Mouse (Mus musculus): ENCODE data around the gene Rab3il1. TPM values are rescaled to one million over a fixed set of nuclear protein-coding genes. Genes with fewer than 3 reads are reported as not detected.

Gene Rab3il1
- polyA plus RNA-seq, 1 experiment from 2014 or later = 34.6 TPM

- 84% methylated on average over 5 of the region's 5 CpGs for WGBS
- Histone ChIP-seq H3K36me3 (ENCODE audit: insufficient read depth, low read length) (peaks cover 71% of the 10 kb centered on the region), H3K27me3 (ENCODE audit: insufficient read depth, low read length) (no peaks in the 10 kb centered on the region), H3K27ac (ENCODE audit: low read length) (no peak overlapping the region), H3K4me1 (ENCODE audit: insufficient read depth, low read length) (no peaks in the 10 kb centered on the region), H3K9me3 (ENCODE audit: low read length) (no peaks in the 10 kb centered on the region), H3K9ac (replicated peaks; ENCODE audit: low read length) (no peak overlapping the region), H3K4me3 (ENCODE audit: low read length) (no peak overlapping the region), H3K4me2 (replicated peaks; ENCODE audit: low read depth, low read length) (no peak overlapping the region)
- no peak for ATAC-seq (ENCODE audit: low FRiP score, low TSS enrichment)
Observed at GRCm38 (mm10) chr19:10065465-10066188, 64.2 kb downstream of the Rab3il1 start.

GRCm38 (mm10) chr19:10066189-10066500 is 64.7 kb downstream of the Rab3il1 start:
- no peaks in the 10 kb centered on the region for H3K27me3 ChIP-seq (ENCODE audit: insufficient read depth, low read length)
- WGBS = 94% methylated on average over 4 of the region's 4 CpGs
- H3K9ac ChIP-seq (replicated peaks; ENCODE audit: low read length) = no peak overlapping the region
- ATAC-seq (ENCODE audit: low FRiP score, low TSS enrichment) = no peak
- H3K4me3 ChIP-seq (ENCODE audit: low read length) = no peak overlapping the region
- no peaks in the 10 kb centered on the region for H3K9me3 ChIP-seq (ENCODE audit: low read length)
- peaks cover 74% of the 10 kb centered on the region for H3K36me3 ChIP-seq (ENCODE audit: insufficient read depth, low read length)
- no peak overlapping the region for H3K27ac ChIP-seq (ENCODE audit: low read length)
- no peak overlapping the region for H3K4me2 ChIP-seq (replicated peaks; ENCODE audit: low read depth, low read length)
- H3K4me1 ChIP-seq (ENCODE audit: insufficient read depth, low read length) = no peaks in the 10 kb centered on the region

- 91% methylated on average over 3 of the region's 3 CpGs for WGBS
- no peak overlapping the region for H3K4me3 ChIP-seq (ENCODE audit: low read length)
Observed at GRCm38 (mm10) chr19:10066502-10066901, 65.0 kb downstream of the Rab3il1 start.

GRCm38 (mm10) chr19:10067701-10068100 is 66.2 kb downstream of the Rab3il1 start:
- Histone ChIP-seq H3K4me2 (replicated peaks; ENCODE audit: low read depth, low read length) (no peak overlapping the region), H3K4me3 (ENCODE audit: low read length) (no peak overlapping the region), H3K27ac (ENCODE audit: low read length) (no peak overlapping the region), H3K9ac (replicated peaks; ENCODE audit: low read length) (no peak overlapping the region), H3K4me1 (ENCODE audit: insufficient read depth, low read length) (no peaks in the 10 kb centered on the region), H3K9me3 (ENCODE audit: low read length) (no peaks in the 10 kb centered on the region), H3K36me3 (ENCODE audit: insufficient read depth, low read length) (peaks cover 71% of the 10 kb centered on the region), H3K27me3 (ENCODE audit: insufficient read depth, low read length) (no peaks in the 10 kb centered on the region)
- ATAC-seq (ENCODE audit: low FRiP score, low TSS enrichment) = no peak
- 83% methylated on average over 7 of the region's 7 CpGs for WGBS

More at GRCm38 (mm10) chr19:10066502-10066901, 65.0 kb downstream of the Rab3il1 start:
- Histone ChIP-seq H3K9ac (replicated peaks; ENCODE audit: low read length) (no peak overlapping the region), H3K9me3 (ENCODE audit: low read length) (no peaks in the 10 kb centered on the region), H3K36me3 (ENCODE audit: insufficient read depth, low read length) (peaks cover 76% of the 10 kb centered on the region), H3K27me3 (ENCODE audit: insufficient read depth, low read length) (no peaks in the 10 kb centered on the region), H3K4me1 (ENCODE audit: insufficient read depth, low read length) (no peaks in the 10 kb centered on the region), H3K27ac (ENCODE audit: low read length) (no peak overlapping the region), H3K4me2 (replicated peaks; ENCODE audit: low read depth, low read length) (no peak overlapping the region)
- ATAC-seq (ENCODE audit: low FRiP score, low TSS enrichment) = no peak

GRCm38 (mm10) chr19:10070186-10070980 is 68.9 kb downstream of the Rab3il1 start:
- Histone ChIP-seq H3K9ac (replicated peaks; ENCODE audit: low read length) (no peak overlapping the region), H3K27ac (ENCODE audit: low read length) (no peak overlapping the region), H3K4me3 (ENCODE audit: low read length) (no peak overlapping the region), H3K4me1 (ENCODE audit: insufficient read depth, low read length) (no peaks in the 10 kb centered on the region), H3K9me3 (ENCODE audit: low read length) (no peaks in the 10 kb centered on the region), H3K27me3 (ENCODE audit: insufficient read depth, low read length) (no peaks in the 10 kb centered on the region), H3K36me3 (ENCODE audit: insufficient read depth, low read length) (peaks cover 74% of the 10 kb centered on the region), H3K4me2 (replicated peaks; ENCODE audit: low read depth, low read length) (no peak overlapping the region)
- ATAC-seq (ENCODE audit: low FRiP score, low TSS enrichment) = no peak
- 93% methylated on average over 8 of the region's 8 CpGs for WGBS

- H3K36me3 ChIP-seq (ENCODE audit: insufficient read depth, low read length) = peaks cover 74% of the 10 kb centered on the region
- no peaks in the 10 kb centered on the region for H3K9me3 ChIP-seq (ENCODE audit: low read length)
- no peak overlapping the region for H3K27ac ChIP-seq (ENCODE audit: low read length)
- no peaks in the 10 kb centered on the region for H3K4me1 ChIP-seq (ENCODE audit: insufficient read depth, low read length)
- H3K27me3 ChIP-seq (ENCODE audit: insufficient read depth, low read length) = no peaks in the 10 kb centered on the region
- ATAC-seq (ENCODE audit: low FRiP score, low TSS enrichment) = no peak
- no peak overlapping the region for H3K4me2 ChIP-seq (replicated peaks; ENCODE audit: low read depth, low read length)
- no peak overlapping the region for H3K4me3 ChIP-seq (ENCODE audit: low read length)
- WGBS = 91% methylated on average over 5 of the region's 5 CpGs
- H3K9ac ChIP-seq (replicated peaks; ENCODE audit: low read length) = no peak overlapping the region
Observed at GRCm38 (mm10) chr19:10071166-10071565, 69.7 kb downstream of the Rab3il1 start.

- H3K4me1 ChIP-seq (ENCODE audit: insufficient read depth, low read length) = no peaks in the 10 kb centered on the region
- H3K4me2 ChIP-seq (replicated peaks; ENCODE audit: low read depth, low read length) = no peak overlapping the region
- H3K36me3 ChIP-seq (ENCODE audit: insufficient read depth, low read length) = peaks cover 74% of the 10 kb centered on the region
- H3K27me3 ChIP-seq (ENCODE audit: insufficient read depth, low read length) = no peaks in the 10 kb centered on the region
- WGBS = 74% methylated on average over 4 of the region's 4 CpGs
- H3K9me3 ChIP-seq (ENCODE audit: low read length) = no peaks in the 10 kb centered on the region
- H3K4me3 ChIP-seq (ENCODE audit: low read length) = no peak overlapping the region
- H3K9ac ChIP-seq (replicated peaks; ENCODE audit: low read length) = no peak overlapping the region
- no peak for ATAC-seq (ENCODE audit: low FRiP score, low TSS enrichment)
- H3K27ac ChIP-seq (ENCODE audit: low read length) = no peak overlapping the region
Observed at GRCm38 (mm10) chr19:10071892-10072291, 70.4 kb downstream of the Rab3il1 start.

GRCm38 (mm10) chr19:10073145-10073544 is 71.7 kb downstream of the Rab3il1 start:
- Histone ChIP-seq H3K27me3 (ENCODE audit: insufficient read depth, low read length) (no peaks in the 10 kb centered on the region), H3K4me1 (ENCODE audit: insufficient read depth, low read length) (no peaks in the 10 kb centered on the region), H3K4me2 (replicated peaks; ENCODE audit: low read depth, low read length) (no peak overlapping the region), H3K4me3 (ENCODE audit: low read length) (no peak overlapping the region), H3K9ac (replicated peaks; ENCODE audit: low read length) (no peak overlapping the region), H3K36me3 (ENCODE audit: insufficient read depth, low read length) (peaks cover 82% of the 10 kb centered on the region), H3K9me3 (ENCODE audit: low read length) (no peaks in the 10 kb centered on the region), H3K27ac (ENCODE audit: low read length) (no peak overlapping the region)
- WGBS = 83% methylated on average over 5 of the region's 5 CpGs
- no peak for ATAC-seq (ENCODE audit: low FRiP score, low TSS enrichment)

- H3K9ac ChIP-seq (replicated peaks; ENCODE audit: low read length) = no peak overlapping the region
- H3K36me3 ChIP-seq (ENCODE audit: insufficient read depth, low read length) = peaks cover 77% of the 10 kb centered on the region
- WGBS = 79% methylated on average over 6 of the region's 6 CpGs
- no peak overlapping the region for H3K27ac ChIP-seq (ENCODE audit: low read length)
- no peak overlapping the region for H3K4me2 ChIP-seq (replicated peaks; ENCODE audit: low read depth, low read length)
- H3K4me3 ChIP-seq (ENCODE audit: low read length) = no peak overlapping the region
- no peaks in the 10 kb centered on the region for H3K27me3 ChIP-seq (ENCODE audit: insufficient read depth, low read length)
- H3K4me1 ChIP-seq (ENCODE audit: insufficient read depth, low read length) = no peaks in the 10 kb centered on the region
- ATAC-seq (ENCODE audit: low FRiP score, low TSS enrichment) = no peak
- no peaks in the 10 kb centered on the region for H3K9me3 ChIP-seq (ENCODE audit: low read length)
Observed at GRCm38 (mm10) chr19:10078392-10078791, 76.9 kb downstream of the Rab3il1 start.

GRCm38 (mm10) chr19:10080384-10080783 is 78.9 kb downstream of the Rab3il1 start:
- no peaks in the 10 kb centered on the region for H3K4me1 ChIP-seq (ENCODE audit: insufficient read depth, low read length)
- H3K4me2 ChIP-seq (replicated peaks; ENCODE audit: low read depth, low read length) = no peak overlapping the region
- H3K36me3 ChIP-seq (ENCODE audit: insufficient read depth, low read length) = peaks cover 65% of the 10 kb centered on the region
- H3K27me3 ChIP-seq (ENCODE audit: insufficient read depth, low read length) = no peaks in the 10 kb centered on the region
- no peak overlapping the region for H3K4me3 ChIP-seq (ENCODE audit: low read length)
- no peak overlapping the region for H3K9ac ChIP-seq (replicated peaks; ENCODE audit: low read length)
- no peaks in the 10 kb centered on the region for H3K9me3 ChIP-seq (ENCODE audit: low read length)
- no peak for ATAC-seq (ENCODE audit: low FRiP score, low TSS enrichment)
- WGBS = 96% methylated on average over 7 of the region's 7 CpGs
- H3K27ac ChIP-seq (ENCODE audit: low read length) = no peak overlapping the region
